Mouse (Mus musculus) liver, adult 2 months (tissue): Measurements from ENCODE around the gene Ptafr.

Source experiments
- CTCF ChIP-seq: fragments of 200-500 bp; IDR thresholded peaks from 2 replicates; pipeline ENCODE4 v1.5.1; 2011; ENCODE audit warnings: low read depth, low read length, control low read depth
- POLR2A ChIP-seq: fragments of 200-500 bp; IDR thresholded peaks from 2 replicates; pipeline ENCODE4 v1.6.1; 2011; ENCODE audit warnings: low read length, control low read depth; ENCODE audit not compliant: insufficient read depth; ENCODE audit errors: extremely low read depth

GRCm38 (mm10) chr4:132541413-132541812, 22.5 kb upstream of the Ptafr start:
- no peak for TF ChIP-seq POLR2A
- no peak for TF ChIP-seq CTCF
